Mouse (Mus musculus): ENCODE data around the gene Cbfa2t2. TPM values are rescaled to one million over a fixed set of nuclear protein-coding genes. Genes with fewer than 3 reads are reported as not detected.

Gene Cbfa2t2
- total RNA-seq, 2 experiments from 2014 or later = 12.8 to 15.9 TPM

DNA sequence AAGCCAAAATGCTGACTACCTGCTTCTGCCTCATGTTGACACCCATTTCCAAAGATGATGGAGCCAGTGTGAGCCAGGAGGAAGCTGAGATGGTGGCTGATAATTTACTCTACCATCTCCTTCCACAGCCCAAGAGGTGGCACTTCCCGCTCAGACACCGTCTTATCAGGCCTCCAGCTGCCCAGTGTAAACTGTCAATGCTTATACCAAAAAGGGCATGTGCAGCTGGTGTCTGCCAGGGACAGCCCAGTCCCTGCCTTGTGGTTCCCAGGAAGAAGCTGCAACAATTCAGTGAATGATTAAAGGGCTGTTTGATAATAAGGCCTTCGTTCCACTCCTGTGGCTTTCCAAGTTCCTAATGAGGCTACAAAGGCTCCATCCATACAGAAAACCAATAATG, 102.4 kb downstream of the Cbfa2t2 start:
- DNase-seq = no peak

DNA sequence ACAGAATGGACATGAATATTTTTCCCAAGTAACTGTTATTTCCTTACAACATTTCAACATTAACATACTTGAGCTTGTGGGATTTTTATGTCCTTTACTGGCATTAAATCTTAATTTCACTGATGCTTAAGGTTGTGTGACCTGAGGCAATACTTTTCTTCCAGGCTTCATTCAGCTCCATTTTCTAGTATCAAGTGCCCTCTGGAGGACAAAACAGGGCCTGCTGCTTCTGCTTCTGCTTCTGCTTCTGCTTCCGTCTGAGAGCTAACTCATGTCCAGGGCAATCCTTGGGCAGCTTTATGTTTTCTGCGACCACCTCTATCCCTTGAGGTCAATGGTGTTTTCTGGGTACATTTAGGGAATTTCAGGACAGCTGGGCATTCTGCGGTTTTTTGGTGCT, 103.4 kb downstream of the Cbfa2t2 start:
- peak in 1 of 2 experiments; percentile 68 for DNase-seq

DNA sequence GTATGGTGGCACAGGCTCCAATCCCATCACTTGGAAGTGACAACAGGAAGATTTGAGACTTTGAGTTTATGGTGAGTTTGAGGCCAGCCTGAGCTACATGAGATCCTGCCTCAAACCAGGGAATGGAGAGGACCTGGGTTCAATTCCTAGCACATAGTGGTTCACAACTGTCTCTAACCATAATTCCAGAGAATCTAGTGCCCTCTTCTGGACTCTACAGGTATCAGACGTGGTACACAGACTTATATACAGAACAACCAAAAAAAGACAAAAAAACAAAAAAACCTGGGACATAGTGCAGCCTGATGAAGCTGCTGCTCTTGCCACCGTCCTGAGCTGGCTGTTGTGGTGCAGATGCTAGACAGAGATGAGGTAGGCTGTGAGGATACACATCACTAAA, 105.3 kb downstream of the Cbfa2t2 start:
- no peak for DNase-seq

DNA sequence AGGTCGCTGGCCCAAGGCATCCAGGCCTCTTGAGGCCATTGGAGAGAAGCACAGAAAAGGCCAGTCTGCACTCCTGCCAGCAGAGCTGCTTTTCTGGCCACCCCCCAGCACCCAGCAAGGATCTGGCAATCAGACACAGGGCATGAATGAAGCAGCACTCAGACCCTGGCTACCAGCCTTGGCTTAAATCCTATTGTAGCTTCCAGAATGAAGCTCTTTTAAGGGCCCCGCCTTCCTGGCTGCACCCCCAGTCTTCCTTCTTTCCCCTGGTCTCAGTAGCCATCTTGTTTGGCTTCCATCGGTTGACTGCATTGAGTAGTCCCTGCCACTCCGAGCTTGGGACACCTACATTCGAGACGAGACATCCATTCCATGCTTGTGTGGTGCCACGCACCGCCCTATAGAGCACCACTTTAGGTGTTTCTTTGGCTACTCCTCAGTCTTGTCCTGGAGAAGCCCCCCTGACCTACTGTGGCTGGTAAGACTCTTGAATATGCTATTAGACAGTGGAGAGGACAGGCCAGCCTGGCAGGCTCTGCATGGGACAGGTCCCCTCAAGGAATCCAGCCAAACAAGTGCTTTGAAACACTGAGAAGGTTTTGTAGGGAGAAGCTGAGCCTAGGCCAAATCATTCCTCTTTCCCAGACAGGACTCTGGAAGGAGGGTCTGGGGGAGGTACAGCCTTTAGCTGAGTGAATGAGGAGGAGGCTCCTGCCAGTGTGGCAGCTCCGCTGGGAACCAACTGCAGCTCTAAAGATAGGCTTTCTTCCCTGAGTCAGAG, 107.5 kb downstream of the Cbfa2t2 start:
- DNase-seq = peak; percentile 80 to 87

DNA sequence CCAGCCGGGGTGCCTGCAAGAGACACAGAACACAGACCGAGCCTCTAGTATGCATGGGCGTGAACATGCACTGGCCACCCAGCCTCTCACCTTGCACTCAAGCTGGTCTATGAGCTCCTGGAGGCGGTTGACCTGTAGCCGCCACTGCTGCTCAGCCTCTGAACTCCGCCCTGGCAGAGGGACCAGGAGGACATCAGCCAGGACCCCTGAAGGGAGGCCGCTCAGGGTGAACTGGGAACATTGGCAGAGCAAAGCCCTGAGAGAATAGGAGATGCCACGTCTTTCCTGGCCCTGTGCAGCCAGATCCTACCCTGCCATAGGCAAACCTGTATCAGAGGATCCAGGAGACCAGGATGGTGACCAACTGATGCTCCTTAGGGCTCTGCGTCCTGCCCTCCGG, 110.4 kb downstream of the Cbfa2t2 start, which contains the start of gene 1700003F12Rik:
TSS of gene 1700003F12Rik (plus strand) at position 375 of the 400 bp plus-strand sequence.
- no peak for DNase-seq

DNA sequence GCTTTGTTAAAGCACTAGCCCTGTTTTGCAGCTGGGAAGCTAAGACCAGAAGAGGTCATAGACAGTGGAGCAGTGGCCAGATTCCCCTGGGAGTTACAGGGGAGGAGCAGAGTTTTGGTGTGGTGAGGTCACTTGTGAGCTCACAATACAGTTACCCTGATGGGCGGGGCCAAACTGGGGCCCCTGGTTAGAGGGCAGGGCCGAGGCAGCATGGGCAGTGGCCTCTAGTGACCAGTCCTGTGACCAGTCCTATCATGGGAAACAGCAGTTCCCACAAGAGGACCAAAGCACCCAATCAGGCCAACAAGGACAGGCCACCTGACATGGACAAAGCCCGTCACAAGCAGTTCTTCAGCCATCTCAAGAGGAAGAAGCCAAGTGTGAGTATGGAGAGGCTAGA, 112.4 kb downstream of the Cbfa2t2 start:
- peak; percentile 26 to 54 for DNase-seq

DNA sequence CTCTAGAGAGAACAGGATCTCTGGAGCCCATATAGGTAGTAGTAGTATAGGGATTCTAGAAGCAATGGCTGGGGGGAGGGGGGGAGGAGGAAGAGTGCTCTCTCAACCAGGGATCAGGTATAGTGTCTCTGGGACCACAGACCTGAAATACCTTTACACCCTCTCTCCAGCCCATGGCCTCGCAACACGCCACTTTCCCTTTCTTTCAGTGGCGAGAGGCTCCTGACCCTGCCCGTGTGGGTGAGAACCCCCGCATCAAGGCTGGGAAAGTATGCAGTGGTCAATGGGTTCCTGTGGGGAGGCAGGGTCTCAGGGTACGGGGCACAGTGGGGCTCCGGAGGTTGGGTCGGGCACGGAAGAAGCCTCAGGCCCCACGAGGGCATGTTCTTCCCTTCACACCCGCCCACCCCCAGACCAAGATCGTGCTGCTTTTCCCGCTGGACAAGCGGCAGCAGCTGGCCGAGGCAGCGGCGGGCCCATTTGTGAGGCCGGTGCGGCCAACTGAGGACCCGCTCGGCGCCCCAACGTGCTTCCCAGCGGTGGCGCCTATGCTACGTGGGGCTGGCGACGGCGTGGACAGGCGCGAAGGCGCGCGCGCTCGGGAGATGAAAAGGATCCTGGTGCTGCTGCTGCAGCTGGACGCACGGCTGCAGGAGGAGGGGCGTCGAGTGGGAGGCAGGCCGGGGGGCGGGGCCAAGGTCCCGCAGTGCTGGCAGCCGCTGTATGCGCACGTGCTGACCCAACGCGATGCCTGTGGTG, 113.0 kb downstream of the Cbfa2t2 start:
- DNase-seq = peak; percentile 59

DNA sequence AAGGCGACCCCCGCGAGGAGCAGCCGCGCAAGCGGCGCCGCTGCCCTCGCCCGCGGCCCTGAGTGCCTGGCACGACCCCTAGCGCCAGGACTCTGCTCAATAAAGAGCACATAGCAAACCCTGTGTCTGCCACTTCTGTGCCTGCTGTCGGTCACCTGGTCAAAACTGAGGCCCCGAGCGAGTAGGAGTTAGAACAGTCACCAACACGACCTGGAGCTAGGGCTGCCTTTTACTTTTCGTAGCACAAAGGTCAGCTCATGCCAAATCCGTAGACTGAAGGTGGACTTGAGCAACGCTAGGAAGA, 113.6 kb downstream of the Cbfa2t2 start:
- DNase-seq = no peak

DNA sequence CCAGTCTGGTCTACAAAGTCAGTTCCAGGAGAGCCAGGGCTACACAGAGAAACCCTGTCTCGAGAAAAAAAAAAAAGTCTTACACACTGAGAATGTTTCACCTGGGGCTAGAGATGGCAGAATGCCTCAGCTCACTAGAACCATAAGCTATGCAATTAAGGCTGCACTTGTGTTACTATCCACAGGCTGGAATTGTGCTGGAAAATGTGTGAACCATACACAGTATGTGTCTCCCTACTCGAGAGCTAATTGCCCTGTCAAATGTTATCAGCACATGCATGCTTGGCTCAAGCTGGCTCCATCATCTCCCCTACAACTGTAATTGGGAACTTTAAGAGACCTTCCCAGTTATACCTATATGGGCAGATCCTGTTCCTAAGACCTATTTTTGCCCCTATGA, 114.7 kb downstream of the Cbfa2t2 start:
- no peak for DNase-seq

DNA sequence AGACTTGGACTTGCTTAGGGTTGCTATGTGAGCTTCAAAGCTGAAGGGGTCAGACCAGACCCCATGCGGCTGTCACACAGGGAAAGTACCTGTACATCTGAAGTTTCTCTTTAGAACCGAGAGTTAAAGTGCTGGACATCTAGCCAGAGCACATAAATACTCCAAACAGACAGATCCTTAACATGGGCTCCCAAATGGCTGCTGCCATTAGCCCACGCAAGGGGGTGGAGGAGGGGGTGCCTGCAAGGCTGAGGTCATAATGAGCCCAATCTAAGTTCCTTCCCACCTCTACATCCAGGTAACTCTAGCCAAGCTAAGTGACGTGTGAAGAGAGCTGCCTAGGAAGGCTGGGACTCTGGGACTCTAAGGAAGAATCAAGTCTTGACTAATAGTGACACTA, 115.2 kb downstream of the Cbfa2t2 start, which contains the start of gene Actl10:
TSS of gene Actl10 (plus strand) at position 301 of the 400 bp plus-strand sequence.
- no peak for DNase-seq

DNA sequence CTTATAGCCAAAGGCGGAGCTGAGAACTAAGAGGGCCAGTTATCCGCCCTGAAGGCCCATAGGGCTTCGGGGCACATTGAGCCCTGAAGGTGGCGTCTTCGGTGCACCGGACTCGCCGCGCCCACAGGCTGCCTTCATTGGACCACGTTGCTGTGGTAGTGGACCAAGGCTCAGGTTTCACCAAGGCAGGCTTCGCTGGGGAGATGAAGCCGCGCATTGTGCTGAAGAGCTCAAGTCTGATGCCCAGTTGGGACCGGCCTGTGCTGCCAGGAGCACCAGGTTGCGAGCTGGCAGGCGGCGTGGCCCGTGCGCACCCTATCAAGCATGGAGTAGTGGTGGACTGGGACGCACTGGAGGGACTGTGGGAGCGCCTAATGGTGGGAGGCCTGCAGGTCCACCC, 115.6 kb downstream of the Cbfa2t2 start:
- no peak for DNase-seq

DNA sequence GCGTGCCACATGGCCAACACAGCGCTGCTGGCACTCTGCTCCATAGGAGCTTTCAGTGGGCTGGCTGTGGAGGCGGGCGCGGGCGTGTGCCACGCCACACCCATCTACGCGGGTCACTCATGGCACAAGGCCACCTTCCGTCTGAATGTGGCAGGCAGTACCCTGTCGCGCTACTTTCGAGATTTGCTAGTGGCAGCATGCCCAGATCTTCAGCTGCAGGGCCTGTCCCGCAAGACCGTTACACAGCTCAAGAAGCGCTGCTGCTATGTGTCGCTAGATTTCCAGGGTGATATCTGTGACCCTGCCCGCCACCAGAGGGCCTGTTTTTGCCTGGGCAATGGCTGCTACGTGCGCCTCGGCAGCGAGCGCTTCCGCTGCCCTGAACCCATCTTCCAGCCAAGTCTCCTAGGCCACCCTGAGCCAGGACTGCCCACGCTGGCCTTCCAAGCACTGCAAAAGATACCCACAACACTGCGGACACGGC, 116.2 kb downstream of the Cbfa2t2 start:
- peak; percentile 71 to 75 for DNase-seq

DNA sequence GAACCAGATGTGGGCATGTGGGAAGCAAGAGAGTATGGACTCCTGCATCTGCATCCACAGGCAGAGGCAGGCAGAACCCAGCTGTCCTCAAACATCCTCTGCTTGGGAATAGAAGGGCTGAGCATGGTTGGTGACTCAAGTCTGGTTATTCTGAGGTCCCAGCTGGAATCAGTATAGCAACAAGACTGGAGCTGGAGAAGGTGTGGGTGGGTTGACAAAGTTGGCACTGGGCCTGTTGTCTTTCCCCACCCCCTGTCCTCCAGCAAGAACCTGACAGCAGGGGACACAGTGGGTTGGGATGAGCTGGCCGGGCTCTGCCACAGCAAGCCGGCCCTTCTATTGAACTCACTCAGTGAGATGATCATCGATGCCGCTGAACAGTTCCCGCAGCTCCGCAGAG, 119.0 kb downstream of the Cbfa2t2 start:
- DNase-seq = no peak

DNA sequence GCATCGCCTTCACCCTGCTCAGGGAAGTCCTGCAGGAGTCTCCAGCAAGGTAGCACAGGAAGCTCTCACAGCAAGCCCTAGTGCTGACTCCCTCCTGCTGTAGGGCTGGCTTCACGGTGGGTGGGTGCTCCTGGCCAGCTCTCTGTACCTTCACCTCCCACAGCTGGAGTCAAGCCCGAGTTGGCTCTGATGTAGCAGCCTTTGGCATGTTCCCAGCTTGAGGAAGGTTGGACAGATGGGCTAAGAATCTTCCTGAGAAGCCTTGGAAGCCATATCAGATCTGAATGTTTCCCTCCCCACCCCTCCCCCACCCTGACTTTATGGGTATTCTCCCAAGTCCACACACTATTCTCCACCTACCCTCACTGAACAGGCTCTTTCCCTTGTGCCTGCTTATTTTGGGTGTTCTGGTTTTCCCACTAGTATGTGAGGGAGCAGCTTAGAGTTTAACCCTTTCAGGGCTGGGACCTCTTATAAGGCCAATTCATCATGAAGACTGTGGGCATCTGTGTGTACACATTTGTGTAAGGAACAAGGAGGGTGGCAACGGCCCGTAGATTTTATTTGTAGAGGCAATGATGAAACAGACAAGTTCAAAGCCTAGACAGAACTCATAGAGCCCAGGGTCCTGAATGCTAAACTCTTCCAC, 121.0 kb downstream of the Cbfa2t2 start:
- DNase-seq = peak in 1 of 2 experiments; percentile 35

DNA sequence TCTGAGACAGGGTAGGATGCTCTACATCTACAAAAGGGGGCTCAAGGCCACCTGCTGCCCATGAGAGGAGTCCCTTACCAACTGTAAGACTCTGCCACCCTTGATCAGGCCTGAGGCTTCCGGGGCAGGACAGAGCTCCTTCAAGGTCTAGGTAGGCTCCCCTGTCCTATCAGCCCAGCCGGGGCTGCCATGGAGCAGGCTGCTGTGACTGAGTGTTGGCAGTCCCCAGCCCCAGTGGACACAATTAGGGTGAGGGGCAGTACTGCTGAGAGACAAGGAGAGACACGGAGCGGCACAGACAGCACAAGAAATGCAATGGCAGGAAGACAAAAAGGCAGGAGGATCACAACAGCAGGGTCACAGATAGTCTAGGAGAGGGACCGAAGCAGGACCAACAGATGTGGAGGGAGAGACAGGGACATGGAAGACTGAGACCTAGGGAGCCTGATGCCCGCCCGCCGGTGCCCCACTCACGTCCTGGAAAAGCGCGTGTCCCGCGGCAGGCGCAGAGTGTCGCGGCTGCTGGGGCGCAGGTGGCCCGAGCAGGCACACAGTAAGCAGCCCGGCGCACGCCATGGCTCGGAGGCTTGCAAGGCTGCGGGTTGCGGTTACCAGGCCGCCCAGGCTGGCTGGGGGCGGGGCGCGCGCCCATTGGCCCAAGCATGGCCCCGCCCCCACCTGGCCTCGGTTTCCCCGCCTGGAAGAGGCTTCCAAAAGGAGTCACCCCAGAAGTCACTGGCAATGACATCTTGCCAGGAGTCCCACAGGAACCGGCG, 122.2 kb downstream of the Cbfa2t2 start, which contains the start of gene Necab3:
TSS of gene Necab3 (minus strand) at position 627 of the 776 bp plus-strand sequence.
- DNase-seq = peak in 1 of 2 experiments; percentile 27

DNA sequence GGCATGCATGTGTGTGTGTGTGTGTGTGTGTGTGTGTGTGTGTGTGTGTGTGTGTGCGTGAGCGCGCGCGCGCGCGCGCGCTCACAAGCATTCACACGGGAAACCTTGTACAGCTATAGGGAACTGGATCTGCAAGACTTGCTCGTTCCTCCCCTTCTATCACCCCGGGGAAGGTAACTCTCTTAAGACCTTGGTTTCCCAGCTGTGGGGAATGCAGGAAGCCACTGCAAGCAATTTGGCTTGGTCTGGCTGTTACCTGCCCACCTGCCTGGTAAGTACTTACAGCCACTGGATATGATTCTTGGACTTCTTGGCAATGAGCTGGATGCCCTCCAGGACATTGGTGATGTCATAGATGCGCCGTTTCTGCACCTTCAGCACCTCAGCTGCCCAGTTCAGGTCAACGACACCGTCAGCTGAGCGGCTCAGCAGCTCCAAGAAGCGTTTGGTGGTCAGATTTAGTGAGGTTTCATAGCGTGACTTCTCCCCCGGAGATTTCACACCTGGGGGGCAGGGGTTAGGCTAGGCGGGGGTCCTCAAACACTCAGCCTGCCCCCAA, 127.4 kb downstream of the Cbfa2t2 start:
- no peak for DNase-seq

DNA sequence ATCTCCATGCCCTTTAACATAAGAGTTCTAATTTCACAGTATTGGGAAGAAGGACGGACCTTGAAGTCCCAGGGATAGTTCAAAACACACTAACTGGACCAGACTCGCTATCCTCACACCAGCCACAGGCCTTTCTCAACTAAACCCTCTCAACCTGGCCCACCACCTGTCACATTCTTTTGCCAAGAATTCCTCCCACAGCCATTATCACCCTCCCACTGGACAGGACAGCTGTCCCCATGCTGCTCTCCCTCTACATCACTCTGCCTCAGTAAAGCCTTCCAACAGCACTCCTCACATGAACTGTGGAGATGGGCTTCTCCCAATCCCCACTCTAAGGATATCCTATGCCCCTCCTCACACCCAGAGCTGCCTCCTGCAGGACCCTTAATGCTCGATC, 129.3 kb downstream of the Cbfa2t2 start:
- DNase-seq = no peak

DNA sequence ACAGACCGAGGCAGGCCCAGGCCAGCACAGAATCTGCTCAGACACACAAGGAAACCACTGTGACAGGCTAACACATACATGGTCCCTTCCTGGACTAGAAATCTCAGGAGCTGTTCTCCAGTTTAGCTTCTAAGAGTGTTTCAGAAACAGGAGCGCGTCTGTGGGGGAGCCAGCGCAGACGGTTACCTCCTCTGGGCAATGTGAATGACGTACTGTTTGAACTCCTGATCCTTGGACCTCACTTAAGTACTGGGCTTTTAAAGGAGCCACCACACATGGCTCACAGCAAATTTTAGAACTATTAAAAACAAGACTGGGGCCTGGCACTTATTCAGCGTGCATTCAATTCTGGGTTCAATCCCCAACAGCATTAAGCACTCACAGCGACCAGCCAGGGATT, 130.4 kb downstream of the Cbfa2t2 start:
- no peak for DNase-seq

DNA sequence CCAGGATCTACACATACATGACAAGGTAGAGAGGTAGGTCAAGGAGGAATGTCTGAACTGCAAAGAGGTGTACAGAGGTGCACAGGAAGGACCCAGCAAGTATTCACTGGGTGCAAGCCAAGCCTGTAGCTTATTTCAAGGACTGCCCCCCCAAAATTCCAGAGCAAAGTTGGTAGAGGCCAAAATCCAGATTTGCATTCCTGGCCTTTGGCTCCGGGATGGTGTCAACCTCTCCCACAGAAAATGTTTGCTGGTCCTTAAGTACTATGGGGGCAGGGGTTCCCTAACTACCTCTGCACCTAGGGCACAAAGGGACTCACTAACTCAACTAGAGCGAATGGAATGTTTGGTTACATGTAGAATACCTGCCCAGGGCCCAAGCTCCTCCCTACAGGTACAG, 131.5 kb downstream of the Cbfa2t2 start:
- no peak for DNase-seq

DNA sequence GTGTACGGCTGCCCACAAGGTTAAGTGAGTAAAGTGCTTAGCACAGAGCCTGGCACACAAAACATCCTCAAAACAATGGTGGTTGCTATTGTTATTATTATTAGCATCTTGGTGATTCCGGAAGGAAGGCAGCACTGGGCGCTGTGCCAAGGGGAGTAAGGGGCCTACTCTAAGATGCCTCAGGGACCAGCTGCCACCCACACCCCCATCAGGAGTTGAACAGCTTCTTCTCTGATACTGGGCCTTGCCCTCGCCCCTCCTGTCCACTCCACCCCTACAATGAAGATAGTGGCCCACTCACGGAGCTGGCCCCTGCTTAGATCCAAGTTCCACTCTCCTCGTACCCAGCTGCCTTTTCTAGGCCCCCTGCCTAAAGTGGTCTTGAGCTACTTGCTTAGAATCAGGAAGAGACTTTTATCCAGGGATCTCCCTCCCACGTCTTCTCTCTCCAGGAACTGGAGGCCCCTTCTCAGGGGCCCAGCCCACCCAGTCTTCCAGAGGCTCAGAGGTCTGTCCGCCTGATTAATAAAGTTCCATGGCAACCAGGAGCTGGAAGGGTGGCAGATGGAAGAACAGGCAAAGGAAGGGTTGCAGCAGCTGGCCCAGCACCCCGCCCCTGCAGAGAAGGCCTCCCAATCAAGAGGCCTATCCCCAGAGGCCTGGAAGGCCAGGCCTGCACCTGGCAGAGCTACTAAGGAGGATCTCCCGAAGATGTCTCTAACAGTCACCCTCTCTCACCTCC, 132.2 kb downstream of the Cbfa2t2 start:
- DNase-seq = peak in 1 of 2 experiments; percentile 19

Data from heart, adult 18-20 months (tissue).